Mouse (Mus musculus) layer of hippocampus, adult 9-11 months (tissue): Measurements from ENCODE around the gene Olfr494.

Source experiments
- DNase-seq: peaks from one replicate; pipeline ENCODE4 v3.0.0; 2022

Gene Olfr494

GRCm38 (mm10) chr7:108365035-108365434, at the start of gene Olfr494:
TSS of gene Olfr494 (plus strand) at chr7:108365335.
- no peak for DNase-seq

GRCm38 (mm10) chr7:108323574-108323973, 41.6 kb upstream of the Olfr494 start, which contains the start of gene Olfr492:
TSS of gene Olfr492 (minus strand) at chr7:108323674.
- no peak for DNase-seq

- no peak for DNase-seq
Observed at GRCm38 (mm10) chr7:108346879-108347278, 18.3 kb upstream of the Olfr494 start, which contains the start of gene Olfr493. TSS of gene Olfr493 (minus strand) at chr7:108346979.

GRCm38 (mm10) chr7:108392867-108393266, 27.7 kb downstream of the Olfr494 start, which contains the start of gene Olfr495:
TSS of gene Olfr495 (plus strand) at chr7:108393167.
- no peak for DNase-seq
